Mouse (Mus musculus) stomach, postnatal 0 days (tissue): ENCODE data around the gene Gm17542. TPM values are rescaled to one million over a fixed set of nuclear protein-coding genes. Genes with fewer than 3 reads are reported as not detected.
"Not testable (repeated sequence)": the region's sequence is repeated elsewhere in the genome, so short reads cannot be mapped to it uniquely, and the experiment has no call there.

Experiments used
- ATAC-seq: fragments of 200-750 bp; cut with Nextera tagmentation; 2 replicates; pipeline ENCODE4 v1.8.0; 2017; ENCODE audit not compliant: low FRiP score, low TSS enrichment
- DNase-seq: peaks from one replicate; pipeline ENCODE4 v3.0.0-alpha.2; 2016; ENCODE audit warnings: low spot score
- H3K27ac ChIP-seq: fragments of 300-500 bp; sonication (generic); replicated peaks from 2 replicates; pipeline ENCODE4 v1.5.1; 2014; ENCODE audit warnings: mild to moderate bottlenecking, control low read depth
- H3K27me3 ChIP-seq: fragments of 300-500 bp; sonication (generic); 2 replicates; pipeline ENCODE4 v1.6.1; 2014; ENCODE audit warnings: low read length; ENCODE audit not compliant: control insufficient read depth, insufficient read depth
- H3K36me3 ChIP-seq: fragments of 300-500 bp; sonication (generic); 2 replicates; pipeline ENCODE4 v1.6.1; 2014; ENCODE audit warnings: low read length, mixed read lengths; ENCODE audit not compliant: control insufficient read depth, insufficient read depth
- H3K4me1 ChIP-seq: fragments of 300-500 bp; sonication (generic); replicated peaks from 2 replicates; pipeline ENCODE4 v1.6.1; 2014; ENCODE audit warnings: antibody characterized with exemption; ENCODE audit not compliant: control insufficient read depth, insufficient read depth
- H3K4me2 ChIP-seq: fragments of 300-500 bp; sonication (generic); replicated peaks from 2 replicates; pipeline ENCODE4 v1.6.1; 2014; ENCODE audit warnings: low read depth, mild to moderate bottlenecking, control low read depth, moderate library complexity
- H3K4me3 ChIP-seq: fragments of 300-500 bp; sonication (generic); 2 replicates; pipeline ENCODE4 v1.5.1; 2014; ENCODE audit warnings: low read depth, low read length, control low read depth
- H3K9ac ChIP-seq: fragments of 300-500 bp; sonication (generic); 2 replicates; pipeline ENCODE4 v1.6.1; 2014; ENCODE audit warnings: mild to moderate bottlenecking, low read length, control low read depth, mixed read lengths
- H3K9me3 ChIP-seq: fragments of 300-500 bp; sonication (generic); 2 replicates; pipeline ENCODE4 v1.6.1; 2016; ENCODE audit warnings: low read length; ENCODE audit not compliant: control insufficient read depth
- CTCF ChIP-seq: IDR thresholded peaks from 2 replicates; pipeline ENCODE4 v1.5.1; 2016; ENCODE audit warnings: antibody characterized with exemption, low read depth, mild to moderate bottlenecking, moderate library complexity
- EP300 ChIP-seq: optimal IDR thresholded peaks from 2 replicates; pipeline ENCODE3; 2016; ENCODE audit warnings: antibody characterized with exemption
- WGBS: fragments of 180-500 bp; shearing (Covaris S2); extraction: QIAGEN DNeasy Blood & Tissue Kit; methylation state at CpG from one replicate; pipeline ENCODE4 v1.1.7; 2014; 5-methylcytosine and 5-hydroxymethylcytosine counted together
- polyA plus RNA-seq: library from polyadenylated mRNA; unstranded; fragments of >200 nt; fragmentation: Nextera tagmentation; extraction: Ambion mirVana; gene quantifications from 2 replicates; pipeline ENCODE4 v1.2.1, GENCODE M21; 2015

The Gm17542 gene
- not detected in 2 replicates for polyA plus RNA-seq

DNA sequence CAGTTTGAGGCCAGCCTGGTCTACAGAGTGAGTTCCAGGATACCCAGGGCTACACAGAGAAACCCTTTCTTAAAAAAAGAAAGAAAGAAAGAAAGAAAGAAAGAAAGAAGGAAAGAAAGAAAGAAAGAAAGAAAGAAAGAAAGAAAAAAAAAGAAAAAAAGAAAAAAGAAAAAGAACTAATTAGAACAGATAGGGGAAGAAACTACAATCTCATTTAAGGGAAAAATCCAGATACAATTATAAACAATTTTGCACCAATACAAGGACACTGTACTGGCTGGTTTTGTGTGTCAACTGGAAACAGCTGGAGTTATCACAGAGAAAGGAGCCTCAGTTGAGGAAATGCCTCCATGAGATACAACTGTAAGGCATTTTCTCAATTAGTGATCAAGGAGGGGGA lies at the start of gene Gm17542:
TSS of gene Gm17542 (minus strand) at position 101 of the 400 bp plus-strand sequence.
- H3K9me3 ChIP-seq, H3K4me2 ChIP-seq, H3K27ac ChIP-seq, H3K27me3 ChIP-seq, H3K4me3 ChIP-seq, ATAC-seq, H3K9ac ChIP-seq, DNase-seq, H3K4me1 ChIP-seq, H3K36me3 ChIP-seq: not testable (repeated sequence)

DNA sequence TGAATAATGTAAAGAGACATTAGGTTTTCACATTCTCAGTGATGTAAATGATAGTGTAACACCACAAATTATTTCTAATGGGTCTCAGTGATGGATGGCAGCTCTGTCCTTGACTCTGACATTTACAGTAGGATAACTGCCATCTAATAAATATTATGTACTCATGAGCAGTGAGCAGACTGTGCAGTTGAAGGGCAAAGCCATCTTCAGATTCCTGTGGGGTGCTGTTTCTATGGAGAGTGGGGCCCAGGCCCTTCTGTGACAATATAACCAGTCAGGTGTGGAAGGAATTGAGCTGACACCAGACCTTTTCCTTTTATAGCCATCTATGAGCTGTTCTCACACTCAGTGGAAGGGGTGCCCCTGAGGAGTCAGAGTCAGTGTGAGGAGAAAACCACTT lies 21.8 kb upstream of the Gm17542 start:
- H3K4me1 ChIP-seq, result no peaks in the 10 kb centered on the region
- DNase-seq (no peak), ATAC-seq (no peak)
- H3K27me3 ChIP-seq, result no peaks in the 10 kb centered on the region
- TF ChIP-seq CTCF (no peak), EP300 (no peak)
- no peak overlapping the region for H3K4me2 ChIP-seq
- no peaks in the 10 kb centered on the region for H3K9me3 ChIP-seq
- no peak overlapping the region for H3K4me3 ChIP-seq
- no peak overlapping the region for H3K9ac ChIP-seq
- H3K27ac ChIP-seq, result no peak overlapping the region
- H3K36me3 ChIP-seq, result no peaks in the 10 kb centered on the region

DNA sequence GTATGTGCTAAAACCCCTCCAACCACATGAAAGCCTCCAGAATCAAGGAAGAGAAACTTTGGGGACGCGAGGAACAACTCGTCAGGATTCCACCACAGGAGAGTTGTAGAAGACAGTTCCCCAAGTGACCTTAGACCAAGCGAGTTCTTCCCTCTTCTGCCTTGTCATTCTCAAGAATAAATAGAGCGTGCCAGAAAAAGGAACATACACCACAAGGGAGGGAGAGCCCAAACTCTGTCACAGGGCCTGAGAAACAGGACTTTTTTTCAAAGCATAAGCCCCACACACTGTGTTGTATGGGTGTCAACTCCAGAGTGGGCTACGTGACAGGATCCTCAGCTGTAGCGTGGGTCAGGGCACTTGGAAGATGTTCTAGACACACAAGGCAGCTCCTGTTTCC lies 20.1 kb upstream of the Gm17542 start:
- Histone ChIP-seq H3K4me3 (no peak overlapping the region), H3K27ac (no peak overlapping the region), H3K4me1 (no peaks in the 10 kb centered on the region), H3K4me2 (no peak overlapping the region), H3K9ac (no peak overlapping the region), H3K27me3 (no peaks in the 10 kb centered on the region), H3K9me3 (no peaks in the 10 kb centered on the region), H3K36me3 (no peaks in the 10 kb centered on the region)
- no peak for TF ChIP-seq EP300
- TF ChIP-seq CTCF, result no peak
- DNase-seq (no peak), ATAC-seq (no peak)
- WGBS, result 87% methylated on average over 7 of the region's 7 CpGs

DNA sequence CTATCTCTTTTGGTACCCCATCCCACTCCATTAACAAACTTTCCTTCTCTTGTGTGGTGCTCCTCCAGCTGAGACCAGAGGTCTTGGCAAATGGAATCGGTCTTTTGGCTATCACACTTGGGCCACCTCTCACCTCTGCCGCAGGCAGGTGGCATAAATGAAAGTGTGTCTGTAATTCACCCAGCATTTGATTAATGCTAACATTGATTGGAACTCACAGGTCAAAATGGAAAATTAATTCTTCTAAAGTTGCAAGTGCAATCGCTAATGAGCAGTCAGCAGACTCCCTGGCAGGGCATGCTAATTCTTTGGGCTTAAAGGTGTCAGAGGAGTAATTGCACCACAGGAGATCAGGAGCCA lies 3.2 kb downstream of the Gm17542 start:
- H3K9ac ChIP-seq, result no peak overlapping the region
- no peak overlapping the region for H3K27ac ChIP-seq
- ATAC-seq (no peak), DNase-seq (no peak)
- no peaks in the 10 kb centered on the region for H3K27me3 ChIP-seq
- no peaks in the 10 kb centered on the region for H3K4me1 ChIP-seq
- TF ChIP-seq EP300, result no peak
- no peak for TF ChIP-seq CTCF
- peak overlapping the region; percentile 52 for H3K4me2 ChIP-seq
- H3K4me3 ChIP-seq, result no peak overlapping the region
- H3K36me3 ChIP-seq, result no peaks in the 10 kb centered on the region
- WGBS, result 48% methylated on average over 3 of the region's 3 CpGs
- no peaks in the 10 kb centered on the region for H3K9me3 ChIP-seq

DNA sequence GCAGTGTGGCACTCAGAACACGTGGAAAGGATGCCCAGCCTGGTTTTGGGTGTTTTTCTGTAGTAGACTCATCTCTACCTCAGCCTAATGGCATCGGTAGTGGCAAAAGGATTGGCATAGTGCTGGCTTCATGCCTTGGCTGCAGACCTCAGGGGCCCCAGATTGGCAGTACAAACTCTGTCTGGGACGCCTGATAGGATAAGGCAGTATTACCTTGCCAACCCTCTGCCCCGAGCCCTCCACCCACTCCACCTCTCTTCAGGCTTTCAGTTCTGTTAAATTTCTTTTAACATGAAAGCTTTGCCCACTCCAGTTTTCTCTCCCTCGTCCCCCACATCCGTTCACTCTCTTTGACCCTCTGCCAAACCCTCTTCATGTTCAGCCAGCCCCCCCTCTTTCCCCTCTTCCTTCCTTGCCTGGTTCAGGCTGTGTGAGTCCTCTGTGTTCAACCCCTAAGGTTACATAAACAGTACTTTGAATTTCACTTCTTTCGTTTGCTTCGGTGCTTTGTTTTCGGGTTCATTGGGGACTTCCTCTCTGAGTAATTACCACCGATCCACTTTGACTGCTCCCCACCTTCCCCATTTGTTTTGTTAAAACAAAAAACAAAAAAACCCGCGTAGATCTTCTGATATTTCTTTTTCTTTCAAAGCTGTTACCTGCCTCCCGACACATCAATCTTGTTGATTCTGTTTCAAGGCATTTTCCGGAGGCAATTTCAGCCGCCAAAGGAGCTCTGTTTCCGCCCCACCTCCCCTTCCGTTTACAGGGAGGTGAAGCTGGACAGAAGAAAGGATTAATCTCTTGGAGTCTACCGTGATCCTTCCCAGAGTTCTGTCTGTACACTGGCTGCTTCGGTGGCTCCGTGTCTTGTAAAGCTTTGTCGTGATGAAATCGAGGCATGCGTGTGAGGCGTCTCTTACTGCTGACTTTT lies 3.9 kb downstream of the Gm17542 start:
- ATAC-seq, result no peak
- Histone ChIP-seq H3K27ac (no peak overlapping the region), H3K9me3 (no peaks in the 10 kb centered on the region)

DNA sequence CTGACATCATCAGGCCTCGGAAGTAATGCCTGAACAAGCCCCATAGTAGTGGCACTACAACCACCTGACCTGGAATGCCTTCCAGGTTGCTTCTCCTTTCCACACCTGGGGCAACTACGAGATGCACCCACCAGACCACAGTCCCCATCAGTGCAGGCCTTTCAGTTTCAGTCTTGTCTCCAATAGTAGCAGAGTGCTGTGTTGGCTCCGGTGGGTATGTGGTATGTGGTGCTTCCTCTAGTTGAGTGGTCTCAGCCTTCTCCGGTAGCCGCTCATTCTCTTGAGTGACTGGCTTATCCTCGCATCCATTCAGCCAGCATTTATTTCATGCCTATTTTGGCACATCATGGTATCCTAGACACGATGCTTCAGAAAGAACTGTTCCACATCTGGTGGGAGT lies 4.8 kb downstream of the Gm17542 start:
- Histone ChIP-seq H3K9me3 (no peaks in the 10 kb centered on the region), H3K27me3 (no peaks in the 10 kb centered on the region), H3K4me1 (no peaks in the 10 kb centered on the region), H3K36me3 (no peaks in the 10 kb centered on the region), H3K4me2 (no peak overlapping the region), H3K9ac (no peak overlapping the region), H3K4me3 (no peak overlapping the region), H3K27ac (no peak overlapping the region)
- no peak for TF ChIP-seq CTCF
- TF ChIP-seq EP300, result no peak
- WGBS, result 93% methylated on average over 7 of the region's 7 CpGs
- DNase-seq, result no peak
- no peak for ATAC-seq

More for the DNA sequence above, 3.9 kb downstream of the Gm17542 start:
- TF ChIP-seq EP300 (no peak), CTCF (no peak)
- peak overlapping the region; percentile 52 for H3K4me2 ChIP-seq
- no peaks in the 10 kb centered on the region for H3K27me3 ChIP-seq
- peak overlapping the region; percentile 25; the same call in 1 of the 2 replicates for H3K4me3 ChIP-seq
- H3K36me3 ChIP-seq, result no peaks in the 10 kb centered on the region
- DNase-seq, result no peak
- H3K9ac ChIP-seq, result no peak overlapping the region
- no peaks in the 10 kb centered on the region for H3K4me1 ChIP-seq
- 13% methylated on average over 24 of the region's 24 CpGs for WGBS
